Mouse (Mus musculus) midbrain, embryonic 15.5 days (tissue): ENCODE measurements around the gene Mrm1. TPM values are rescaled to one million over a fixed set of nuclear protein-coding genes. Genes with fewer than 3 reads are reported as not detected.

Experiments used
- ATAC-seq: fragments of 200-750 bp; cut with Nextera tagmentation; replicated peaks from 2 replicates; pipeline ENCODE4 v1.8.0; 2017; ENCODE audit warnings: moderate TSS enrichment
- H3K27ac ChIP-seq: fragments of 300-500 bp; sonication (generic); 2 replicates; pipeline ENCODE4 v1.5.1; 2015; ENCODE audit warnings: mild to moderate bottlenecking, inconsistent platforms
- H3K27me3 ChIP-seq: fragments of 300-500 bp; sonication (generic); replicated peaks from 2 replicates; pipeline ENCODE4 v1.6.1; 2015; ENCODE audit warnings: inconsistent platforms
- H3K36me3 ChIP-seq: fragments of 300-500 bp; sonication (generic); replicated peaks from 2 replicates; pipeline ENCODE4 v1.6.1; 2015; ENCODE audit warnings: inconsistent platforms
- H3K4me1 ChIP-seq: fragments of 300-500 bp; sonication (generic); 2 replicates; pipeline ENCODE4 v1.6.1; 2015; ENCODE audit warnings: inconsistent platforms
- H3K4me2 ChIP-seq: fragments of 300-500 bp; sonication (generic); 2 replicates; pipeline ENCODE4 v1.6.1; 2015; ENCODE audit warnings: inconsistent platforms, mild to moderate bottlenecking, moderate library complexity
- H3K4me3 ChIP-seq: fragments of 300-500 bp; sonication (generic); 2 replicates; pipeline ENCODE4 v1.5.1; 2015; ENCODE audit warnings: mild to moderate bottlenecking, inconsistent platforms
- H3K9ac ChIP-seq: fragments of 300-500 bp; sonication (generic); 2 replicates; pipeline ENCODE4 v1.6.1; 2015; ENCODE audit warnings: mild to moderate bottlenecking, inconsistent platforms
- H3K9me3 ChIP-seq: fragments of 300-500 bp; sonication (generic); 2 replicates; pipeline ENCODE4 v1.6.1; 2016; ENCODE audit warnings: inconsistent platforms
- WGBS: fragments of 180-500 bp; shearing (Covaris S2); methylation state at CpG from one replicate; pipeline ENCODE4 v1.1.7; 2015; ENCODE audit warnings: mixed read lengths; 5-methylcytosine and 5-hydroxymethylcytosine counted together
- polyA plus RNA-seq: library from polyadenylated mRNA; unstranded; fragments of >200 nt; fragmentation: Nextera tagmentation; extraction: Ambion mirVana; gene quantifications from 2 replicates; pipeline ENCODE4 v1.2.1, GENCODE M21; 2015

Mrm1 gene
- polyA plus RNA-seq, 1 experiment from 2014 or later: 13.2 TPM

DNA sequence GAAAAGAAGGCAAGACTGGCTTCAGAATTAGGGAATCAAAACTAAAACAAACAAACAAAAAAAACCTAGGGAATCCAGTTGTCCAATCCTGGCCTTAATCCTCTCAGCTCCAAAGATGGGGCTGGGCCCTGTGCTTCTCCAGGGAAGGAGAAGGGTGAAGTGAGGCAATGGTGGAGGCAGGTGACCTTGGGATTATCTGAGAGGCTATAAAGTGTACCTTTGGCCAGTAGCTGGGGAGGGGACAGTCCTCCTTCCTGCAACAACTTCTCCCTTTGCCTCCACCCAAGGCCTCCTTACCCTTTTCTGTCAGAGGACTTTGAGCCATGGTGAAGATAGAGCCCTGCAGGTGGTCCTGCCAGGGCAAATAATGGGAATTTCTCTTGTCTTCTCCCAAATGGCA is 8.2 kb upstream of the Mrm1 start:
- no peak overlapping the region for H3K27ac ChIP-seq
- H3K9me3 ChIP-seq: no peaks in the 10 kb centered on the region
- H3K4me2 ChIP-seq: no peak overlapping the region
- H3K36me3 ChIP-seq: peaks cover 14% of the 10 kb centered on the region; the same call in 1 of the 2 replicates
- no peak overlapping the region for H3K9ac ChIP-seq
- no peaks in the 10 kb centered on the region for H3K27me3 ChIP-seq
- no peak for ATAC-seq
- H3K4me1 ChIP-seq: peaks cover 17% of the 10 kb centered on the region
- no peak overlapping the region for H3K4me3 ChIP-seq

- H3K4me2 ChIP-seq: no peak overlapping the region
- H3K9ac ChIP-seq: no peak overlapping the region
- no peaks in the 10 kb centered on the region for H3K9me3 ChIP-seq
- WGBS: 66% methylated on average over 3 of the region's 3 CpGs
- H3K27me3 ChIP-seq: no peaks in the 10 kb centered on the region
- no peak overlapping the region for H3K4me3 ChIP-seq
- H3K36me3 ChIP-seq: 0 out of 2 replicates have a peak, but pooled peaks cover 3% of the 10 kb centered on the region
- no peak for ATAC-seq
- H3K4me1 ChIP-seq: peaks cover 17% of the 10 kb centered on the region
- H3K27ac ChIP-seq: no peak overlapping the region
Observed at GRCm38 (mm10) chr11:84826185-84826584, 6.9 kb upstream of the Mrm1 start.

- 90% methylated on average over 10 of the region's 10 CpGs for WGBS
- H3K4me3 ChIP-seq: no peak overlapping the region
- H3K4me1 ChIP-seq: peaks cover 17% of the 10 kb centered on the region
- H3K9ac ChIP-seq: no peak overlapping the region
- no peak overlapping the region for H3K4me2 ChIP-seq
- no peak for ATAC-seq
- H3K9me3 ChIP-seq: no peaks in the 10 kb centered on the region
- no peaks in the 10 kb centered on the region for H3K27me3 ChIP-seq
- H3K36me3 ChIP-seq: no peaks in the 10 kb centered on the region
- no peak overlapping the region for H3K27ac ChIP-seq
Observed at GRCm38 (mm10) chr11:84825261-84825807, 6.0 kb upstream of the Mrm1 start.

DNA sequence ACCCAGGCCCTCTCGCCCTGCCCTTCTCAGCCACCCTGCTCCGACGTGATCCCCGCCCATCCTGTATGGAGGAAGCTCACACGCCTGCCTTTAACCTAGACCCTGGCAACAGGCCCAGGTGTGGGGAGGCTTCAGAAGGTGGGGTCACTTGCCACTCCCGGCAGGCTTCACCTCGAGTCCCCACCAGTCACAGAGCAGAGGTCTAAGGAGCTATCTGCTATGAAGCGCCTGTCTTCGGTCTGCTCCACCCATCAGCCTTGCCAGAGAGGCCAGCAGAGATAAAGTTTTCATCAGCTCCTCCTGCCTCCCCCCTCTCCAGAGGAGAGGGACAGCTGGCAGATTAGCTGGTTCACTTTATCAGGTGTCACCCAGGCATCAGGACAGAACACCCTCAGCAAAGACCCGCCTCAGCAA is 4.2 kb upstream of the Mrm1 start:
- Histone ChIP-seq H3K4me2 (no peak overlapping the region), H3K9ac (no peak overlapping the region), H3K27me3 (no peaks in the 10 kb centered on the region), H3K9me3 (no peaks in the 10 kb centered on the region), H3K27ac (no peak overlapping the region), H3K4me1 (peaks cover 13% of the 10 kb centered on the region), H3K36me3 (no peaks in the 10 kb centered on the region), H3K4me3 (no peak overlapping the region)
- no peak for ATAC-seq
- 72% methylated on average over 10 of the region's 10 CpGs for WGBS

DNA sequence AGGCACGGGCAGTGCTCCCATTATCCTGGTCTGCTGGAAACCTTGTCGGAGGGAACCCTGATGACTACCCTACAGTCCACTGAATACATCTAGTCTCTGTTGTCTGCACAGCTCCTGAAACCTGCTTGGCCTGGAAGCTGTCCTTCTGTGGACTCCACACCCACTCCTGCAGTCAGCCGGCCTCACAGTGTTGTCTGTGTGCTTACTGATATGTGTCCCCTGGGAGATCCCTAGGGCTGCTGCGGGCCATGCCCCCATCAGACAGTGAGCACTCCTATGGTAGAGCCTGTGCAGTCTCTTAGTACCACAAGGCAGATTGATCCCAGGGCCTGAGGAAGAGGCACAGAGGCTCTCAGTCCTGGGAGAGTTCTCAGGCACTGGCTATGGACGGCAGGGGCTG is 3.2 kb upstream of the Mrm1 start:
- no peaks in the 10 kb centered on the region for H3K9me3 ChIP-seq
- no peak overlapping the region for H3K4me2 ChIP-seq
- WGBS: 79% methylated on average over 5 of the region's 5 CpGs
- no peaks in the 10 kb centered on the region for H3K36me3 ChIP-seq
- H3K27me3 ChIP-seq: no peaks in the 10 kb centered on the region
- no peak overlapping the region for H3K4me3 ChIP-seq
- peaks cover 12% of the 10 kb centered on the region; the same call in 1 of the 2 replicates for H3K4me1 ChIP-seq
- H3K27ac ChIP-seq: no peak overlapping the region
- ATAC-seq: no peak
- H3K9ac ChIP-seq: no peak overlapping the region

- peaks cover 9% of the 10 kb centered on the region; the same call in 1 of the 2 replicates for H3K4me1 ChIP-seq
- WGBS: 91% methylated on average over 9 of the region's 9 CpGs
- no peak for ATAC-seq
- H3K9ac ChIP-seq: no peak overlapping the region
- no peak overlapping the region for H3K4me2 ChIP-seq
- no peaks in the 10 kb centered on the region for H3K36me3 ChIP-seq
- no peak overlapping the region for H3K4me3 ChIP-seq
- H3K27ac ChIP-seq: no peak overlapping the region
- no peaks in the 10 kb centered on the region for H3K9me3 ChIP-seq
- no peaks in the 10 kb centered on the region for H3K27me3 ChIP-seq
Observed at GRCm38 (mm10) chr11:84821131-84821770, 1.9 kb upstream of the Mrm1 start.

DNA sequence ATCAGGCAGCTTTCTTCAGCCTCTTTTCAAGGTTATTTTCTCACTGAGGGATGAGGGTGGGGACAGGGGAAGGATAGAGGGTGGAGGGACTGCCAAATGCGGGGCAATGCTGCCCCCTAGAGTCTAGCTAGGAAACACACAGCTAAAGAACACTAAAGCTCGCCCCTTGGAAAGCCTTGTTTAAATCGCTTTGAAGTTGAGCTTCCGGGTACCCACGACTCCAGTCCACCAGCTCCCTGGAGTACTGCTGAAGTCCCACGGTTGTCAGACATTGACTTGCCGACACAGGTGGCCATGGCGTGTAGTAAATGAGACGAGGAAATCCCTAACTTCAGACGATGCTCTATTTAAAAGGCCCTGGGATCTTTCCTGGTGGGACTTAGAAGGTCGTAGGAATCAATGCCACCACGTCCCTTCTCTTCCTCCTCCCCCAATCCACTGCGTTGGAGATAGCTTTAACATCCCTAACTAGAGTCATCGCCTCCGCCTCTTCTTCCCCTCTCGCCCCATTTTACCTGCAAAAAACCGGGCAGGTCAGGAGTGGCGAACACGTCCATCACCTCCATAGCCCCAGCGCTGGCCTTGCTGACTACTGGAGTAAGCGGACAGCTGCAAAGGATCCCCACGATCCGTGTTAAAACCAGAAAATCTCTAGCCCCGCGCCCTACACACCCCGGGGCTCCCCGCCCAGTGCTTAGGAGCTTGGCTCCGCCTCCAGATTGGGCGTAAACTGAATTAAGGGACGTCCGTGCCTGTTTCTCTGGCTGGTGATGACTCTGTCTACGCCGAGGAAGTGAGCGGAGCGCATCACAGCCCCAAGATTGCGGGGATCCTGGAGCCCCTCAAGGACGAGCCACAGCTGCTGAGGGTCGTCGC is 992 bp downstream of the Mrm1 start:
- WGBS: 0% methylated on average over 39 of the region's 39 CpGs
- peaks cover 9% of the 10 kb centered on the region; the same call in 1 of the 2 replicates for H3K4me1 ChIP-seq

DNA sequence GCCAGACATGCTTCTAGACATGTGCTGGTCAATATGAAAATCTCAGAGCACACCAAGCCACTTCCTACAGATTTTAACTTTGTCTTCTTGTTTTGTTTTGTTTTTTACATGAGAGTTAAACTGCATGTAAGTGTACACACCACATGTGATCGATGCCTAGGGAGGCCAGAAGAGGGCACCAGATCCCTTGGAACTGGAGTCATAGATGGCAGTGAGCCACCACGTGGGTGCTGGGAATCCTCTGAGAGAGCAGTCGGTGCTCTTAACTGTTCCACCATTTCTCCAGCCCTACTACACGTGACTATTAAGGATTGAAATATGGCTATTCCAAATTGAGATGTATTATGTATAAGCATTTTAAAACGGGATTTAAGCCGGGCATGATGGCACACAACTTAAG is 2.0 kb downstream of the Mrm1 start:
- no peak overlapping the region for H3K4me3 ChIP-seq
- H3K27me3 ChIP-seq: no peaks in the 10 kb centered on the region
- H3K4me2 ChIP-seq: no peak overlapping the region
- no peak overlapping the region for H3K27ac ChIP-seq
- H3K9ac ChIP-seq: no peak overlapping the region
- no peak for ATAC-seq
- H3K36me3 ChIP-seq: no peaks in the 10 kb centered on the region
- no peaks in the 10 kb centered on the region for H3K9me3 ChIP-seq
- 85% methylated on average over 6 of the region's 6 CpGs for WGBS
- peaks cover 9% of the 10 kb centered on the region; the same call in 1 of the 2 replicates for H3K4me1 ChIP-seq

More for the DNA sequence above, 992 bp downstream of the Mrm1 start:
- peak; percentile 61 for ATAC-seq
- H3K9me3 ChIP-seq: no peaks in the 10 kb centered on the region
- no peaks in the 10 kb centered on the region for H3K36me3 ChIP-seq
- H3K27ac ChIP-seq: peak overlapping the region; percentile 53; the same call in 1 of the 2 replicates
- H3K9ac ChIP-seq: peak overlapping the region; percentile 50
- H3K4me3 ChIP-seq: peak overlapping the region; percentile 61
- H3K4me2 ChIP-seq: peak overlapping the region; percentile 87
- no peaks in the 10 kb centered on the region for H3K27me3 ChIP-seq

DNA sequence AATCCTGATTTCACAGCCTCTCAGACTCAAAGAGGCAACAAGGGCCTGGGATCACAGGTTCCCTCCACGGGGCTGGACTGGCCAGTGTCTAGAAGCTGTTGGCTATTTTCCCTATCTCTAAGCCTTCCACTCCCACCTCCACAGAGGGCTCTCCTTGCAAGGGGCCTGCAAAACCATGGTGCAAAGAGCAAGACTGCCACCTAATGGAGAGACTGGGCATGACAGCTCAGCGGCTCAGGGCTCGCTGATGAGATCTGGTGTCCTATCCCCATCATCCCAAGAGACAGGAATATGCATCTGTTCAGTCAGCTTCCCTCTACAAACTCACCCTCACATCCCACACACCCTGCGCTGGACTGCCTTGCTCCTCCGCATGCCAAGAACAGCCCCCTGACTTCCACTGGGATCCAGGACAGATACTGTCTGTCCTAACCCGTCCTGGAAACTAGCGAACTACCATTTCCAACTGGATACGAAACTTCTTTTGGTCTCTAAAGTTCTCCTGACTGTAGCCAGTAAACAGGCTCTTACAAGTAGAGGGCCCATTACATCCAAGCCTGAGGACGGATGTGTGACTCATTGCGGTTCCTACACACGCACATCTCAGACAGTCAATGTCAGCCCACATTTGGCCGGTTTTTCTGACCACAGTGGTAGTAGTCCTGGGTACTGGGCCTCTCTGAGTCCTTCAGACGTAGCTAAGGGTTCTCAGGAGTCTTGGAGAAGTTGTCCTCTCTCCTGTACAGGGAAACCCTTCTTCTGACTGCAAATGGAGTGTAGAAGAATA is 5.4 kb downstream of the Mrm1 start:
- 57% methylated on average over 13 of the region's 13 CpGs for WGBS
- H3K9me3 ChIP-seq: no peaks in the 10 kb centered on the region
- no peak overlapping the region for H3K9ac ChIP-seq
- ATAC-seq: no peak; the same call in 1 of the 2 replicates
- H3K27ac ChIP-seq: no peak overlapping the region
- no peaks in the 10 kb centered on the region for H3K36me3 ChIP-seq
- H3K27me3 ChIP-seq: no peaks in the 10 kb centered on the region
- no peak overlapping the region for H3K4me3 ChIP-seq
- H3K4me1 ChIP-seq: peaks cover 9% of the 10 kb centered on the region; the same call in 1 of the 2 replicates
- no peak overlapping the region for H3K4me2 ChIP-seq

GRCm38 (mm10) chr11:84804373-84804772 is 14.9 kb downstream of the Mrm1 start:
- ATAC-seq: no peak

DNA sequence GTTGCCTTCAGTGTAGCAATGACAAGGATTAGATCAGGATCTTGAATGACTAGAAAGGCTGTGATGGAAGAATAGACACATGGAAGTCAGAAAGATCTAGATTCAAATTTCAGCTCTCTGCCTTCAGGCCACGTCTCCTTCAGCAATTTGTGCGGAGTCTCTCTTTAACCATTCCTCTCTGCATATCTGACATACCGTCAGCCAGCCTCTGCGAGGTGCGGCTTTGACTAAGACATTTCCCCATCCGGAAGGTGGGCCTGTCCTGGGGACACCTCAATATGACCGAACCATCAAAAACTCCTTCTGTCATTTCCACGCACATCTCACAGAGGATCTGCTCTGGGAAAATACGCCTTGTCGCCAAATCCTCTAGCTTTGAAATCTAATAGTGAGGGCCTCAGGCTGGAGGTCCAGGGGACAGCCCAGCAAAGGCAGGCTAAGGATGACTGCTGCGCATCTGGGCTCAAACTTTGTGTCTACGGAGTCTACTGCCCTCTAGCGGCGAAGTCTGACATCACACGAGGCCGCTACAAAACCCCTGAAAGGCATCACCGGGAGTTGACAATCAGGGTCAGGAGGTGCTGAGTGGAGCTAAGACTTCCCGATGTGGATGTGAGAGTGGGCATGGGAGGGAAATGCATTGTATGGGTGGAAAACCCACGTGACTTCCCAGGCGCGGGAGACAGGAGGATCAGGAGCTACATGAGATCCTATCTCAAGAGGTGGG is 21.5 kb downstream of the Mrm1 start:
- Histone ChIP-seq H3K9ac (no peak overlapping the region), H3K4me3 (no peak overlapping the region), H3K4me2 (no peak overlapping the region), H3K36me3 (no peaks in the 10 kb centered on the region), H3K4me1 (peaks cover 13% of the 10 kb centered on the region; the same call in 1 of the 2 replicates), H3K27me3 (no peaks in the 10 kb centered on the region), H3K9me3 (no peaks in the 10 kb centered on the region), H3K27ac (no peak overlapping the region)
- ATAC-seq: no peak
- WGBS: 18% methylated on average over 21 of the region's 21 CpGs

More at GRCm38 (mm10) chr11:84804373-84804772, 14.9 kb downstream of the Mrm1 start:
- no peak overlapping the region for H3K4me2 ChIP-seq
- H3K9ac ChIP-seq: no peak overlapping the region
- no peaks in the 10 kb centered on the region for H3K4me1 ChIP-seq
- no peak overlapping the region for H3K4me3 ChIP-seq
- H3K27ac ChIP-seq: no peak overlapping the region
- 93% methylated on average over 4 of the region's 4 CpGs for WGBS
- no peaks in the 10 kb centered on the region for H3K36me3 ChIP-seq
- H3K27me3 ChIP-seq: no peaks in the 10 kb centered on the region
- no peaks in the 10 kb centered on the region for H3K9me3 ChIP-seq
